Mouse (Mus musculus): ENCODE measurements at regions not wholly inside any gene's neighbourhood (a gene's known extent, or its start where the extent isn't known, plus 50 kb on each side); places are given as distances from the start of the nearest gene placed in this dataset.
"Not testable (repeated sequence)": the region's sequence is repeated elsewhere in the genome, so short reads cannot be mapped to it uniquely, and the experiment has no call there.

- Histone ChIP-seq H3K9me3 (ENCODE audit: control insufficient read depth, low read length) (no peaks in the 10 kb centered on the region; the same call in 1 of the 2 replicates), H3K27ac (ENCODE audit: low read depth, low read length) (no peak overlapping the region), H3K4me1 (ENCODE audit: control insufficient read depth, insufficient read depth, low read length) (0 out of 2 replicates have a peak, but pooled peaks cover 6% of the 10 kb centered on the region), H3K9ac (replicated peaks; ENCODE audit: low read depth, low read length) (no peak overlapping the region), H3K27me3 (ENCODE audit: control insufficient read depth, insufficient read depth, low read length) (no peaks in the 10 kb centered on the region), H3K4me3 (ENCODE audit: low read depth, low read length) (no peak overlapping the region), H3K4me2 (ENCODE audit: low read depth, low read length) (no peak overlapping the region), H3K36me3 (ENCODE audit: control insufficient read depth, insufficient read depth, low read length) (no peaks in the 10 kb centered on the region)
- 63% methylated on average over 3 of the region's 3 CpGs for WGBS
- ATAC-seq (ENCODE audit: low read depth) = no peak
Observed at GRCm38 (mm10) chr6:89121746-89122070, 219.7 kb downstream of the Tpra1 start.

- WGBS = 58% methylated on average over 9 of the region's 9 CpGs
Observed at GRCm38 (mm10) chr6:89125916-89126315, 223.9 kb downstream of the Tpra1 start.

DNA sequence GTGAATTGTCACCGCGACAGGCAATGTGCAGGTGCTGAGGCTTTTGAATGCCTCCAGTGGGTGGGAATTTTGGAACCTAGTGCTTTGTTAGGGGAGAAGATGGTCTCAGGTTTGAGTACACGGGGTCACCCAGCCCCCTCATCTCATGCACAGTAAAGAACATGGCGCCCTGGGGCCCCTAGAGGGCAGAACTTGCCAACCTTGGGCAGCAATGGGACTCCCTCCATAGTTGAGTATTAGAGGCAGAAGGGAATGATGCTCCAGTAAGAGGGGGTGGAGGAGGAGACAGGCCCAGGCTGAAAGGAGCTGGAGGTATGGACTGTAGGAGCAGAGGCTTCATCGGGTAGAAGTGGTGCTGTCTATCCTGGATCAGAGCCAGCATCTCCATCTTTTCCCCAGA lies 226.1 kb downstream of the Tpra1 start:
- H3K27ac ChIP-seq (ENCODE audit: low read depth, low read length); H3K9ac ChIP-seq (replicated peaks; ENCODE audit: low read depth, low read length); H3K9me3 ChIP-seq (ENCODE audit: control insufficient read depth, low read length); ATAC-seq (ENCODE audit: low read depth); H3K4me3 ChIP-seq (ENCODE audit: low read depth, low read length); H3K27me3 ChIP-seq (ENCODE audit: control insufficient read depth, insufficient read depth, low read length); H3K4me2 ChIP-seq (ENCODE audit: low read depth, low read length); H3K36me3 ChIP-seq (ENCODE audit: control insufficient read depth, insufficient read depth, low read length); H3K4me1 ChIP-seq (ENCODE audit: control insufficient read depth, insufficient read depth, low read length): not testable (repeated sequence)
- WGBS = 72% methylated on average over 5 of the region's 5 CpGs

More at GRCm38 (mm10) chr6:89125916-89126315, 223.9 kb downstream of the Tpra1 start:
- ATAC-seq (ENCODE audit: low read depth) = no peak
- Histone ChIP-seq H3K4me3 (ENCODE audit: low read depth, low read length) (no peak overlapping the region), H3K9me3 (ENCODE audit: control insufficient read depth, low read length) (no peaks in the 10 kb centered on the region), H3K36me3 (ENCODE audit: control insufficient read depth, insufficient read depth, low read length) (no peaks in the 10 kb centered on the region), H3K4me2 (ENCODE audit: low read depth, low read length) (no peak overlapping the region), H3K27ac (ENCODE audit: low read depth, low read length) (no peak overlapping the region), H3K4me1 (ENCODE audit: control insufficient read depth, insufficient read depth, low read length) (0 out of 2 replicates have a peak, but pooled peaks cover 6% of the 10 kb centered on the region), H3K27me3 (ENCODE audit: control insufficient read depth, insufficient read depth, low read length) (no peaks in the 10 kb centered on the region), H3K9ac (replicated peaks; ENCODE audit: low read depth, low read length) (no peak overlapping the region)

GRCm38 (mm10) chr6:89140469-89140868 lies 222.0 kb downstream of the Plxna1 start:
- Histone ChIP-seq H3K4me1 (ENCODE audit: control insufficient read depth, insufficient read depth, low read length) (no peaks in the 10 kb centered on the region), H3K9ac (replicated peaks; ENCODE audit: low read depth, low read length) (no peak overlapping the region), H3K27ac (ENCODE audit: low read depth, low read length) (no peak overlapping the region), H3K36me3 (ENCODE audit: control insufficient read depth, insufficient read depth, low read length) (no peaks in the 10 kb centered on the region), H3K4me2 (ENCODE audit: low read depth, low read length) (no peak overlapping the region), H3K4me3 (ENCODE audit: low read depth, low read length) (no peak overlapping the region), H3K9me3 (ENCODE audit: control insufficient read depth, low read length) (no peaks in the 10 kb centered on the region), H3K27me3 (ENCODE audit: control insufficient read depth, insufficient read depth, low read length) (no peaks in the 10 kb centered on the region)
- no peak for ATAC-seq (ENCODE audit: low read depth)
- 84% methylated on average over 3 of the region's 3 CpGs for WGBS

- H3K27me3 ChIP-seq (ENCODE audit: control insufficient read depth, insufficient read depth, low read length) = no peaks in the 10 kb centered on the region
- no peak overlapping the region for H3K27ac ChIP-seq (ENCODE audit: low read depth, low read length)
- H3K9me3 ChIP-seq (ENCODE audit: control insufficient read depth, low read length) = no peaks in the 10 kb centered on the region; the same call in 1 of the 2 replicates
- H3K4me1 ChIP-seq (ENCODE audit: control insufficient read depth, insufficient read depth, low read length) = no peaks in the 10 kb centered on the region
- H3K4me2 ChIP-seq (ENCODE audit: low read depth, low read length) = no peak overlapping the region
- no peaks in the 10 kb centered on the region for H3K36me3 ChIP-seq (ENCODE audit: control insufficient read depth, insufficient read depth, low read length)
- no peak overlapping the region for H3K4me3 ChIP-seq (ENCODE audit: low read depth, low read length)
- ATAC-seq (ENCODE audit: low read depth) = no peak
- no peak overlapping the region for H3K9ac ChIP-seq (replicated peaks; ENCODE audit: low read depth, low read length)
- WGBS = 76% methylated on average over 11 of the region's 11 CpGs
Observed at GRCm38 (mm10) chr6:89153027-89153662, 209.3 kb downstream of the Plxna1 start.

GRCm38 (mm10) chr6:89157501-89157900 lies 204.9 kb downstream of the Plxna1 start:
- H3K9ac ChIP-seq (replicated peaks; ENCODE audit: low read depth, low read length) = no peak overlapping the region
- H3K9me3 ChIP-seq (ENCODE audit: control insufficient read depth, low read length) = no peaks in the 10 kb centered on the region; the same call in 1 of the 2 replicates
- no peaks in the 10 kb centered on the region for H3K4me1 ChIP-seq (ENCODE audit: control insufficient read depth, insufficient read depth, low read length)
- H3K27ac ChIP-seq (ENCODE audit: low read depth, low read length) = no peak overlapping the region
- H3K4me2 ChIP-seq (ENCODE audit: low read depth, low read length) = no peak overlapping the region
- no peaks in the 10 kb centered on the region for H3K36me3 ChIP-seq (ENCODE audit: control insufficient read depth, insufficient read depth, low read length)
- H3K27me3 ChIP-seq (ENCODE audit: control insufficient read depth, insufficient read depth, low read length) = no peaks in the 10 kb centered on the region
- 81% methylated on average over 1 of the region's 1 CpGs for WGBS
- ATAC-seq (ENCODE audit: low read depth) = no peak
- no peak overlapping the region for H3K4me3 ChIP-seq (ENCODE audit: low read depth, low read length)

DNA sequence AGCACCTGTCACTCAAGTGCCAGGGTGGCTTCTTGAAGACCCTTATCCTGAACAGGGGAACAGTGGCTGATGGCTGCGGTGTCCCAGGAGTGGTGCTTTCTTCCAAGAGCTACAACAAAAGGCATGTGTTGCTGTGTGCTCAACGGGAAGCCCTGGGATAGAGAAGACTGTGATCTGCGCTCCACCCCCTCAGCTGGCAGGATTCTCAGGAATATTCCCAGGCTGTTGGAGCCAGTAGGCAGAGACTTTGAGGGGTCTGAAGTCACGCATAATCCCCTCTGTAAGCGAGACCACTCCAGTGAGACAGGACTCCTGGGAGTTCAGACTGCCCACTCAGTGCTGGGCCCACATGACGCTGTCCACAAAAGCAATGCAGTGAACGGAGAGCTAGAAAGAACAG lies 202.4 kb downstream of the Plxna1 start:
- WGBS = 70% methylated on average over 7 of the region's 7 CpGs
- Histone ChIP-seq H3K9me3 (ENCODE audit: control insufficient read depth, low read length) (no peaks in the 10 kb centered on the region; the same call in 1 of the 2 replicates), H3K4me2 (ENCODE audit: low read depth, low read length) (no peak overlapping the region), H3K4me3 (ENCODE audit: low read depth, low read length) (no peak overlapping the region), H3K36me3 (ENCODE audit: control insufficient read depth, insufficient read depth, low read length) (no peaks in the 10 kb centered on the region), H3K9ac (replicated peaks; ENCODE audit: low read depth, low read length) (no peak overlapping the region), H3K4me1 (ENCODE audit: control insufficient read depth, insufficient read depth, low read length) (no peaks in the 10 kb centered on the region), H3K27ac (ENCODE audit: low read depth, low read length) (no peak overlapping the region), H3K27me3 (ENCODE audit: control insufficient read depth, insufficient read depth, low read length) (no peaks in the 10 kb centered on the region)
- ATAC-seq (ENCODE audit: low read depth) = no peak

DNA sequence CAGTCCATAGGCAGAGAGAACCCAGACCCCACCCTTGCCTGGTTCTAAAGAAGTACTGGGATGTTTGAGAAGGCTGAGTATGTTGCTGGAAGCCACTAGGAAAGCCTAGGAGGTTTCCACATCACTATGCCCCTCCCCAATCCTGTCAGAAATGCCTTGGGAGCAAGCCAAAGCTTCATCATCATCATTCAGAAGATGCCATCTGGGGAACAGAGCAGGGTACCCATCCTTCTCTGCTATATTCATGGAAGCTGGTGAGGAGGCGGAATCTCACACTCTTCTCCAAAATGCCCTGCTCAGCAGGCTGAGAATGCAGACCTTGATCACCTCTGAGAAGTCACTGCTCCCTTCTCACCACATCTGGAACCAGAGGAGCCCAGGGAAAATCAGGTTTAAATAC lies 200.7 kb downstream of the Plxna1 start:
- Histone ChIP-seq H3K4me1 (ENCODE audit: control insufficient read depth, insufficient read depth, low read length) (no peaks in the 10 kb centered on the region), H3K4me2 (ENCODE audit: low read depth, low read length) (no peak overlapping the region), H3K9ac (replicated peaks; ENCODE audit: low read depth, low read length) (no peak overlapping the region), H3K9me3 (ENCODE audit: control insufficient read depth, low read length) (no peaks in the 10 kb centered on the region), H3K4me3 (ENCODE audit: low read depth, low read length) (no peak overlapping the region), H3K36me3 (ENCODE audit: control insufficient read depth, insufficient read depth, low read length) (no peaks in the 10 kb centered on the region), H3K27ac (ENCODE audit: low read depth, low read length) (no peak overlapping the region), H3K27me3 (ENCODE audit: control insufficient read depth, insufficient read depth, low read length) (no peaks in the 10 kb centered on the region)
- no peak for ATAC-seq (ENCODE audit: low read depth)
- 100% methylated on average over 1 of the region's 1 CpGs for whole genome bisulfite sequencing

GRCm38 (mm10) chr6:89169520-89169919 lies 192.9 kb downstream of the Plxna1 start:
- H3K27me3 ChIP-seq (ENCODE audit: control insufficient read depth, insufficient read depth, low read length) = no peaks in the 10 kb centered on the region
- no peaks in the 10 kb centered on the region for H3K9me3 ChIP-seq (ENCODE audit: control insufficient read depth, low read length)
- H3K36me3 ChIP-seq (ENCODE audit: control insufficient read depth, insufficient read depth, low read length) = no peaks in the 10 kb centered on the region
- no peaks in the 10 kb centered on the region for H3K4me1 ChIP-seq (ENCODE audit: control insufficient read depth, insufficient read depth, low read length)
- H3K4me3 ChIP-seq (ENCODE audit: low read depth, low read length) = no peak overlapping the region
- H3K9ac ChIP-seq (replicated peaks; ENCODE audit: low read depth, low read length) = no peak overlapping the region
- WGBS = 71% methylated on average over 2 of the region's 2 CpGs
- ATAC-seq (ENCODE audit: low read depth) = no peak
- no peak overlapping the region for H3K27ac ChIP-seq (ENCODE audit: low read depth, low read length)
- H3K4me2 ChIP-seq (ENCODE audit: low read depth, low read length) = no peak overlapping the region
